Mouse (Mus musculus) liver, embryonic 11.5 days (tissue): ENCODE results near the gene Psmb6. TPM values are rescaled to one million over a fixed set of nuclear protein-coding genes. Genes with fewer than 3 reads are reported as not detected.

ENCODE experiments used
- ATAC-seq: fragments of 200-750 bp; cut with Nextera tagmentation; replicated peaks from 2 replicates; pipeline ENCODE4 v1.8.0; 2017; ENCODE audit warnings: moderate number of reproducible peaks, mild to moderate bottlenecking, moderate TSS enrichment, moderate library complexity; ENCODE audit not compliant: low FRiP score
- DNase-seq: peaks from one replicate; pipeline ENCODE4 v3.0.0-alpha.2; 2017; ENCODE audit warnings: low spot score
- H3K27ac ChIP-seq: fragments of 300-500 bp; sonication (generic); 2 replicates; pipeline ENCODE4 v1.5.1; 2014; ENCODE audit warnings: mild to moderate bottlenecking, low read depth, low read length, control low read depth
- H3K27me3 ChIP-seq: fragments of 300-500 bp; sonication (generic); replicated peaks from 2 replicates; pipeline ENCODE4 v1.6.1; 2014; ENCODE audit warnings: low read length, mixed read lengths; ENCODE audit not compliant: control insufficient read depth, insufficient read depth
- H3K36me3 ChIP-seq: fragments of 300-500 bp; sonication (generic); 2 replicates; pipeline ENCODE4 v1.6.1; 2014; ENCODE audit warnings: mild to moderate bottlenecking, low read length, moderate library complexity, mixed read lengths; ENCODE audit not compliant: control insufficient read depth, insufficient read depth
- H3K4me1 ChIP-seq: fragments of 300-500 bp; sonication (generic); replicated peaks from 2 replicates; pipeline ENCODE4 v1.6.1; 2014; ENCODE audit warnings: low read length, mixed read lengths; ENCODE audit not compliant: control insufficient read depth, insufficient read depth
- H3K4me2 ChIP-seq: fragments of 300-500 bp; sonication (generic); 2 replicates; pipeline ENCODE4 v1.6.1; 2014; ENCODE audit warnings: mild to moderate bottlenecking, control low read depth, moderate library complexity
- H3K4me3 ChIP-seq: fragments of 300-500 bp; sonication (generic); 2 replicates; pipeline ENCODE4 v1.5.1; 2014; ENCODE audit warnings: low read depth, low read length, control low read depth
- H3K9ac ChIP-seq: fragments of 300-500 bp; sonication (generic); 2 replicates; pipeline ENCODE4 v1.6.1; 2014; ENCODE audit warnings: low read depth, low read length, control low read depth
- H3K9me3 ChIP-seq: fragments of 300-500 bp; sonication (generic); 2 replicates; pipeline ENCODE4 v1.6.1; 2016; ENCODE audit warnings: low read length, inconsistent platforms, mixed read lengths; ENCODE audit not compliant: control insufficient read depth
- WGBS: fragments of 180-500 bp; shearing (Covaris S2); extraction: QIAGEN DNeasy Blood & Tissue Kit; methylation state at CpG from one replicate; pipeline ENCODE4 v1.1.7; 2014; 5-methylcytosine and 5-hydroxymethylcytosine counted together
- polyA plus RNA-seq: library from polyadenylated mRNA; unstranded; fragments of >200 nt; fragmentation: Nextera tagmentation; extraction: Ambion mirVana; gene quantifications from 2 replicates; pipeline ENCODE4 v1.2.1, GENCODE M21; 2014

Gene Psmb6
- polyA plus RNA-seq, 1 experiment from 2014 or later: 649 TPM

- Histone ChIP-seq H3K4me1 (peaks cover 10% of the 10 kb centered on the region), H3K27ac (no peak overlapping the region), H3K4me3 (no peak overlapping the region), H3K36me3 (no peaks in the 10 kb centered on the region), H3K9ac (no peak overlapping the region), H3K4me2 (peak overlapping the region; percentile 36; the same call in 1 of the 2 replicates), H3K9me3 (no peaks in the 10 kb centered on the region), H3K27me3 (no peaks in the 10 kb centered on the region)
- DNase-seq (peak; percentile 51), ATAC-seq (no peak)
- WGBS: 23% methylated on average over 4 of the region's 4 CpGs
Observed at GRCm38 (mm10) chr11:70506385-70506784, 18.8 kb upstream of the Psmb6 start.

- H3K4me1 ChIP-seq: peaks cover 10% of the 10 kb centered on the region
- H3K4me3 ChIP-seq: no peak overlapping the region
- ATAC-seq: no peak
- no peak overlapping the region for H3K27ac ChIP-seq
- H3K27me3 ChIP-seq: no peaks in the 10 kb centered on the region
- no peaks in the 10 kb centered on the region for H3K9me3 ChIP-seq
- DNase-seq: no peak
- H3K4me2 ChIP-seq: no peak overlapping the region
- H3K9ac ChIP-seq: no peak overlapping the region
- 72% methylated on average over 7 of the region's 7 CpGs for WGBS
- no peaks in the 10 kb centered on the region for H3K36me3 ChIP-seq
Observed at GRCm38 (mm10) chr11:70506962-70507515, 18.1 kb upstream of the Psmb6 start.

GRCm38 (mm10) chr11:70509753-70510564 lies 15.2 kb upstream of the Psmb6 start:
- H3K4me3 ChIP-seq: no peak overlapping the region
- no peaks in the 10 kb centered on the region for H3K27me3 ChIP-seq
- H3K4me1 ChIP-seq: peaks cover 6% of the 10 kb centered on the region
- no peaks in the 10 kb centered on the region for H3K9me3 ChIP-seq
- no peak for ATAC-seq
- peak; percentile 49 for DNase-seq
- no peak overlapping the region for H3K9ac ChIP-seq
- no peak overlapping the region for H3K27ac ChIP-seq
- no peaks in the 10 kb centered on the region for H3K36me3 ChIP-seq
- 10% methylated on average over 19 of the region's 19 CpGs for WGBS
- peak overlapping the region; percentile 11; the same call in 1 of the 2 replicates for H3K4me2 ChIP-seq

DNA sequence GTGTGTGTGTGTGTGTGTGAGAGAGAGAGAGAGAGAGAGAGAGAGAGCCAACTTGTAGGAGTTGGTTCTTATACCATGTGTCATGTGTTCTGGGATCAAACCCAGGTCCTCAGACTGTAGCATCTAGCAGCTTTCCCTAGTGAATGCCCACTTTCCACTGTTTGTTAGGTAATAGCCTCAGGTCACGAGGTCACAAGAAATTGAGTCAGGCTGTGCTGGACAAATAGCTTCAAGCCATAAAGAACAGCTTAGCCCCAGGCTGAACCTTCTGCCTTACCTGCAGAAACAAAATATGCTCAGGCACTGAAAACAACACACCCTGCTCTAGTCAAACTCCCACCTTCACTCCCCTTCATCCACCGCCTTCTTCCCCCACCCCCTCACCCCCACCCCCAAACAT lies 13.9 kb upstream of the Psmb6 start:
- Histone ChIP-seq H3K9ac (no peak overlapping the region), H3K27me3 (no peaks in the 10 kb centered on the region), H3K27ac (no peak overlapping the region), H3K4me3 (no peak overlapping the region), H3K4me1 (peaks cover 2% of the 10 kb centered on the region; the same call in 1 of the 2 replicates), H3K36me3 (no peaks in the 10 kb centered on the region), H3K4me2 (no peak overlapping the region), H3K9me3 (no peaks in the 10 kb centered on the region)
- WGBS: 62% methylated on average over 2 of the region's 2 CpGs
- no peak for DNase-seq
- no peak for ATAC-seq

GRCm38 (mm10) chr11:70511825-70512224 lies 13.3 kb upstream of the Psmb6 start:
- Histone ChIP-seq H3K4me1 (peaks cover 2% of the 10 kb centered on the region; the same call in 1 of the 2 replicates), H3K27ac (no peak overlapping the region), H3K4me2 (no peak overlapping the region), H3K4me3 (no peak overlapping the region), H3K27me3 (no peaks in the 10 kb centered on the region), H3K36me3 (no peaks in the 10 kb centered on the region), H3K9ac (no peak overlapping the region), H3K9me3 (no peaks in the 10 kb centered on the region)
- ATAC-seq (no peak), DNase-seq (no peak)
- WGBS: 87% methylated on average over 7 of the region's 7 CpGs

- 73% methylated on average over 7 of the region's 7 CpGs for WGBS
- Histone ChIP-seq H3K4me3 (no peak overlapping the region), H3K27ac (no peak overlapping the region), H3K9me3 (no peaks in the 10 kb centered on the region), H3K9ac (no peak overlapping the region), H3K4me2 (no peak overlapping the region), H3K4me1 (peaks cover 2% of the 10 kb centered on the region; the same call in 1 of the 2 replicates), H3K36me3 (no peaks in the 10 kb centered on the region), H3K27me3 (no peaks in the 10 kb centered on the region)
- DNase-seq (no peak), ATAC-seq (no peak)
Observed at GRCm38 (mm10) chr11:70512709-70513342, 12.3 kb upstream of the Psmb6 start.

DNA sequence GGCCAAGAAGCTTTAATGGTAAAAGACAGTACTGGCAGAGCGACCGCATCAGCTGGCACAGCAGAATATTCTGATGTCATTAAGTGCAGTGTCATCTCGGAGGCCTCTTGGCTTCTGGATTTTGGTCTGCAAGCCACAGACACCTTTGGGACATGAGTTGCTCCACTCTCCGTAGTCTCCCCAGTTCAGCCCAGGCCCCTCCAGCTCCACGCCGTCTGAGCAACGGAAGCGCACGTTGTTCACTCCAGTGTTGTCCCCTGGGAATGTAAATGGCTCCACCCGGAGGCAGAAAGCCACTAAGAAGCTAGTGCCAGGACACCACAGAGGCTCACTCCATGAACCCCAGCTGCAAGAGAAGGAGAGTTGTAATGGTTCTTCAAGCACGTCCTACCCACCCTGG lies 11.6 kb upstream of the Psmb6 start:
- 64% methylated on average over 11 of the region's 11 CpGs for WGBS
- ATAC-seq: no peak

GRCm38 (mm10) chr11:70514288-70514687 lies 10.9 kb upstream of the Psmb6 start, which contains the start of gene Vmo1:
TSS of gene Vmo1 (minus strand) at chr11:70514616.
- H3K4me1 ChIP-seq: peaks cover 13% of the 10 kb centered on the region
- no peak within 1 kb of the TSS for H3K4me2 ChIP-seq
- no peaks in the 10 kb centered on the region for H3K9me3 ChIP-seq
- no peak within 1 kb of the TSS for H3K27ac ChIP-seq
- H3K4me3 ChIP-seq: no peak within 1 kb of the TSS
- DNase-seq (no peak), ATAC-seq (no peak)
- H3K9ac ChIP-seq: no peak within 1 kb of the TSS
- no peaks in the 10 kb centered on the region for H3K27me3 ChIP-seq
- WGBS: 87% methylated on average over 7 of the region's 7 CpGs
- H3K36me3 ChIP-seq: no peaks in the 10 kb centered on the region

More for the DNA sequence above, 11.6 kb upstream of the Psmb6 start:
- H3K4me3 ChIP-seq: no peak overlapping the region
- DNase-seq: no peak
- H3K4me2 ChIP-seq: no peak overlapping the region
- no peaks in the 10 kb centered on the region for H3K9me3 ChIP-seq
- no peaks in the 10 kb centered on the region for H3K36me3 ChIP-seq
- no peaks in the 10 kb centered on the region for H3K27me3 ChIP-seq
- H3K4me1 ChIP-seq: peaks cover 9% of the 10 kb centered on the region
- no peak overlapping the region for H3K27ac ChIP-seq
- H3K9ac ChIP-seq: no peak overlapping the region
